Mouse (Mus musculus): ENCODE results near the gene Abat. TPM values are rescaled to one million over a fixed set of nuclear protein-coding genes. Genes with fewer than 3 reads are reported as not detected.

The Abat gene
- total RNA-seq, 2 experiments from 2014 or later = not detected

GRCm38 (mm10) chr16:8619659-8620314, 106.6 kb downstream of the Abat start:
- ATAC-seq (replicated peaks; ENCODE audit: poor library complexity, severe bottlenecking) = no peak

- no peak for ATAC-seq (replicated peaks; ENCODE audit: poor library complexity, severe bottlenecking)
These were observed 107.3 kb downstream of the Abat start for GRCm38 (mm10) chr16:8620315-8621115.

GRCm38 (mm10) chr16:8630419-8630818, 117.2 kb downstream of the Abat start:
- ATAC-seq (replicated peaks; ENCODE audit: poor library complexity, severe bottlenecking) = no peak

- ATAC-seq (replicated peaks; ENCODE audit: poor library complexity, severe bottlenecking) = peak; percentile 59
These were observed 118.2 kb downstream of the Abat start for GRCm38 (mm10) chr16:8631428-8631827.

GRCm38 (mm10) chr16:8636867-8637216, 123.6 kb downstream of the Abat start:
- peak; percentile 21 for ATAC-seq (replicated peaks; ENCODE audit: poor library complexity, severe bottlenecking)

- ATAC-seq (replicated peaks; ENCODE audit: poor library complexity, severe bottlenecking) = peak; percentile 81
These were observed 124.2 kb downstream of the Abat start, which contains the start of the genes Pmm2 and Tmem186 for GRCm38 (mm10) chr16:8637217-8638051. Pmm2 (plus strand) TSS chr16:8637674. Tmem186 (minus strand) TSS chr16:8637712.

GRCm38 (mm10) chr16:8638131-8638530, 124.9 kb downstream of the Abat start:
- ATAC-seq (replicated peaks; ENCODE audit: poor library complexity, severe bottlenecking) = 0 out of 2 replicates have a peak, but pooled peaks have one; percentile 4

GRCm38 (mm10) chr16:8639466-8640191, 126.4 kb downstream of the Abat start:
- ATAC-seq (replicated peaks; ENCODE audit: poor library complexity, severe bottlenecking) = no peak

GRCm38 (mm10) chr16:8643855-8644254, 130.6 kb downstream of the Abat start:
- peak; percentile 86 for ATAC-seq (replicated peaks; ENCODE audit: poor library complexity, severe bottlenecking)

GRCm38 (mm10) chr16:8645546-8645945, 132.3 kb downstream of the Abat start:
- ATAC-seq (replicated peaks; ENCODE audit: poor library complexity, severe bottlenecking) = no peak

GRCm38 (mm10) chr16:8650007-8650406, 136.8 kb downstream of the Abat start:
- no peak for ATAC-seq (replicated peaks; ENCODE audit: poor library complexity, severe bottlenecking)

GRCm38 (mm10) chr16:8655108-8655507, 141.9 kb downstream of the Abat start:
- no peak for ATAC-seq (replicated peaks; ENCODE audit: poor library complexity, severe bottlenecking)

- peak; percentile 26; the same call in 1 of the 2 replicates for ATAC-seq (replicated peaks; ENCODE audit: poor library complexity, severe bottlenecking)
These were observed 142.4 kb downstream of the Abat start for GRCm38 (mm10) chr16:8655599-8655998.

GRCm38 (mm10) chr16:8656256-8656655, 143.0 kb downstream of the Abat start:
- no peak for ATAC-seq (replicated peaks; ENCODE audit: poor library complexity, severe bottlenecking)

- ATAC-seq (replicated peaks; ENCODE audit: poor library complexity, severe bottlenecking) = no peak
These were observed 145.1 kb downstream of the Abat start for GRCm38 (mm10) chr16:8658349-8658748.

- no peak for ATAC-seq (replicated peaks; ENCODE audit: poor library complexity, severe bottlenecking)
These were observed 145.5 kb downstream of the Abat start for GRCm38 (mm10) chr16:8658764-8659163.

GRCm38 (mm10) chr16:8663022-8663421, 149.8 kb downstream of the Abat start:
- ATAC-seq (replicated peaks; ENCODE audit: poor library complexity, severe bottlenecking) = no peak

GRCm38 (mm10) chr16:8663606-8664539, 150.6 kb downstream of the Abat start:
- ATAC-seq (replicated peaks; ENCODE audit: poor library complexity, severe bottlenecking) = no peak

GRCm38 (mm10) chr16:8665367-8665766, 152.1 kb downstream of the Abat start:
- no peak for ATAC-seq (replicated peaks; ENCODE audit: poor library complexity, severe bottlenecking)

Measured in granulocyte monocyte progenitor cell, adult 5-6 weeks (primary cell).